Comparison of ENCODE assay signal across 16 mouse cellular contexts in the genomic region with DNA sequence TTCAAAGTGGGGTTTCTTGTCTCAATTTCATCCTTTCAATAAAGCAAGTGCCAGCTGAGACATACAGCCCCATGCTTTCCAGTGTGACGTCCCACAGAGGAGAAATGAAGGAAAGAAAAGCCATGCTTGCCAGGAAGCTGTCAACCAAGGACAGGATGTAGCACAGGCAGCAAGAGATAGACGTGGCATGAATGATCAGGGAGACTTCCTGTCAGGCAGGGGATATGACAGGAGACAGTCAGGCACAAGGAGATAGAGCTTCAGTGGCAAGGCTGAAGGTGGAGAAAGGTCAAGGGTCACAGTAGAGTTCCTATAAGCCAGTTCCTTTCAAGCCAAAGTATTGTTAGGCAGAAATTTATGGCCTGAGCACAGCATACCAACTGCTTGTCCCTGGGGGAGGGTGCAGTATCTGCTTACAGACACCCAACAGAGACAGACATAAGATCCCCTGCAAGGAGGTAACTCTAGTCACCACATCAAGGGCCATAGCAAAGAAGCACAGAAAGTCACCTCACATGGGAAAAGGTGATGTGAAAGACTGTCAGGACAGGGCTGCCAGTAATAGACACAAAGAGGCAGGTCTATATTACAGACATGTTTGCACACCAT. TPM values are rescaled to one million over a fixed set of nuclear protein-coding genes. Genes with fewer than 3 reads are reported as not detected.
A peak's percentile ranks its signal among the peaks of the same experiment; 100 is the strongest.
DNase-seq lines count a peak whose midpoint lies in the region; ATAC-seq and TF ChIP-seq lines count a peak whose summit lies in the region.
"Had no signal": no experiment of that assay in that cellular context is flagged by ENCODE, and none has a peak within 500 bp of the region (broad histone marks: within the 10 kb centered on the region; RNA-seq: fewer than 3 reads in every experiment).

No protein-coding gene starts in this region.

- DNase-seq in kidney, adult 9 months = peak; percentile 12
- DNase-seq in kidney, postnatal 25 days = no peak
- peak; percentile 19 for DNase-seq in lung, postnatal 10 days
- no peak for DNase-seq in lung, adult 18-20 months
- peak; percentile 28 for DNase-seq in embryo, embryonic 10.5 days (ENCODE audit: low spot score)
- DNase-seq in liver, postnatal 0 days = no peak
- no peak for DNase-seq in limb, embryonic 10.5 days (ENCODE audit: low spot score)
- DNase-seq: cerebellum, adult 8-10 months; heart, postnatal 36 days; right cerebral cortex, postnatal 25 days; thymus, postnatal 25 days had no signal

- H3K9me3 ChIP-seq in liver, postnatal 0 days (ENCODE audit: low read length) = no peaks in the 10 kb centered on the region
- no peaks in the 10 kb centered on the region for H3K9me3 ChIP-seq in limb, embryonic 10.5 days (replicated peaks)
- H3K9me3 ChIP-seq: limb, embryonic 13.5 days; midbrain, embryonic 12.5 days had no signal

- H3K27me3 ChIP-seq in liver, postnatal 0 days (ENCODE audit: insufficient read depth, low read length) = no peaks in the 10 kb centered on the region
- no peaks in the 10 kb centered on the region for H3K27me3 ChIP-seq in limb, embryonic 10.5 days (ENCODE audit: low read depth, poor library complexity, severe bottlenecking)
- H3K27me3 ChIP-seq: limb, embryonic 13.5 days; midbrain, embryonic 12.5 days had no signal

- no peak overlapping the region for H3K4me3 ChIP-seq in liver, postnatal 0 days (ENCODE audit: low read depth, low read length)
- H3K4me3 ChIP-seq in limb, embryonic 10.5 days = no peak overlapping the region
- H3K4me3 ChIP-seq: layer of hippocampus, adult 2 months; left cerebral cortex, adult 2 months; limb, embryonic 13.5 days; midbrain, embryonic 12.5 days had no signal

- peak; percentile 43; the same call in 1 of the 2 replicates for ATAC-seq in liver, postnatal 0 days
- ATAC-seq in monocyte, adult 5-6 weeks (replicated peaks; ENCODE audit: insufficient number of reproducible peaks, low FRiP score, low TSS enrichment, poor library complexity, severe bottlenecking) = no peak

- no peak overlapping the region for H3K4me2 ChIP-seq in liver, postnatal 0 days (ENCODE audit: low read depth, low read length)
- H3K4me2 ChIP-seq: limb, embryonic 13.5 days; midbrain, embryonic 12.5 days had no signal

- no peaks in the 10 kb centered on the region for H3K36me3 ChIP-seq in liver, postnatal 0 days (replicated peaks; ENCODE audit: insufficient read depth, low read length)
- H3K36me3 ChIP-seq in limb, embryonic 10.5 days = no peaks in the 10 kb centered on the region
- H3K36me3 ChIP-seq: limb, embryonic 13.5 days; midbrain, embryonic 12.5 days had no signal

- no peak for TF ChIP-seq CTCF in liver, postnatal 0 days (IDR thresholded peaks at IDR 0.05; ENCODE audit: low read depth)

- no peaks in the 10 kb centered on the region for H3K4me1 ChIP-seq in liver, postnatal 0 days (ENCODE audit: insufficient read depth)
- peaks cover 6% of the 10 kb centered on the region; the same call in 1 of the 2 replicates for H3K4me1 ChIP-seq in limb, embryonic 10.5 days
- H3K4me1 ChIP-seq: limb, embryonic 13.5 days had no signal

- TF ChIP-seq EP300 in liver, postnatal 0 days (IDR thresholded peaks at IDR 0.05; ENCODE audit: low read depth) = 0 out of 2 replicates have a peak, but pooled peaks have one; percentile 43

- no peak overlapping the region for H3K27ac ChIP-seq in liver, postnatal 0 days (ENCODE audit: low read depth)
- H3K27ac ChIP-seq in limb, embryonic 10.5 days = no peak overlapping the region
- H3K27ac ChIP-seq: layer of hippocampus, adult 2 months; left cerebral cortex, adult 2 months; limb, embryonic 13.5 days; midbrain, embryonic 12.5 days had no signal

- WGBS in liver, postnatal 0 days (ENCODE audit: insufficient replicate concordance) = 22% methylated on average over 2 of the region's 2 CpGs
- 23% methylated on average over 2 of the region's 2 CpGs for whole genome bisulfite sequencing in limb, embryonic 10.5 days

- no peak overlapping the region for H3K9ac ChIP-seq in liver, postnatal 0 days (replicated peaks)
- H3K9ac ChIP-seq: limb, embryonic 13.5 days; midbrain, embryonic 12.5 days had no signal

RNA-seq across cellular contexts. Expression of a gene that starts 8.6 kb away (rescaled TPM):
- polyA plus RNA-seq in liver, postnatal 0 days (2015; fragmentation: Nextera tagmentation; extraction: Ambion mirVana) = 0.40 and 0.70 TPM in 2 replicates
- 0.64 to 2.1 TPM (median 0.67 TPM) in 3 replicates for total RNA-seq in monocyte, adult 5-6 weeks (2017)
- 2.1 and 2.6 TPM in 2 replicates for polyA plus RNA-seq in limb, embryonic 10.5 days (2016; fragmentation: Nextera tagmentation; extraction: Ambion mirVana)

RNA-seq across cellular contexts. Expression of a gene that starts 28.9 kb away (rescaled TPM):
- polyA plus RNA-seq in liver, postnatal 0 days (2015; fragmentation: Nextera tagmentation; extraction: Ambion mirVana) = not detected in 2 replicates
- not detected in 3 replicates for total RNA-seq in monocyte, adult 5-6 weeks (2017)
- polyA plus RNA-seq in limb, embryonic 10.5 days (2016; fragmentation: Nextera tagmentation; extraction: Ambion mirVana) = not detected in 2 replicates
- total RNA-seq: heart, postnatal 36 days; layer of hippocampus, adult 2 months had no signal

Comparison
In these comparisons a context has a peak if more than half of its experiments do, and no peak if none do; other contexts are left out.
1. DNase-seq: peak in kidney, adult 9 months (single experiment), lung, postnatal 10 days (single experiment) and embryo, embryonic 10.5 days (single experiment); none in kidney, postnatal 25 days (0 of 2), lung, adult 18-20 months (0 of 2), liver, postnatal 0 days (single experiment) and limb, embryonic 10.5 days (single experiment).